Mouse (Mus musculus): ENCODE results near the gene Ppp1r27.
"Not testable (repeated sequence)": the region's sequence is repeated elsewhere in the genome, so short reads cannot be mapped to it uniquely, and the experiment has no call there.

The Ppp1r27 gene

DNA sequence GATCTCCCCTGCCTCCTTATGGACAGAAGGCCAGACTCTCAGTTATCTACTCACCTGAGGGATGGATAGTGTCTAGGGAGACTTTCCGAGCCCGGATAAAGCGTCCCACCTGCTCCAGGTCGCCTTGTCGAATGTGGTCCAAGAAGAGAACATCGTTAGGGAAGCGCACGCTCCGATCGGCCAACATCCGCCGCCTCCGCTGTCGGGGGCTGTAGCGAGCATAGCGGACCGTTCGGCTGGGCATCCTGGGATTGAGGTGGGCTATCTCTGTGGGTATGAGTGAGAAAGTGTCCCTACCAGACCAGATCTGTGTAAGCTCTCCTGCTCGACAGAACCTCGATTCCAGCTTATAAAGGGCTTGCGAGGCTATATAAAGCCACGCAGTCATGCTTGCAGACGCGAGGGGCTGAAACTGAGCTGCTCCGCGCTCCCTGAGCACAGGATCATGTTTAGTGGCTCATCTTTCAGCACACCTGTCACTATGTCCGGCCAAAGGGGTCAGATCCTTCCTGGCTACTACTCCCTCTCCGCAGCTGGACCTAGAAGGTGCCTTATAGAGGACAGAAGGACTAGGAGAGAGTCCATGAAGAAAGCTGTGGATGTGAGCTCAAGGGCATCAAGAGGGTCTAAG lies at the start of gene Ppp1r27:
Ppp1r27 (minus strand) TSS at position 323 of the 631 bp plus-strand sequence.
- peak; percentile 88 for DNase-seq

GRCm38 (mm10) chr11:120600716-120601115 lies 49.8 kb upstream of the Ppp1r27 start:
- no peak for DNase-seq

DNA sequence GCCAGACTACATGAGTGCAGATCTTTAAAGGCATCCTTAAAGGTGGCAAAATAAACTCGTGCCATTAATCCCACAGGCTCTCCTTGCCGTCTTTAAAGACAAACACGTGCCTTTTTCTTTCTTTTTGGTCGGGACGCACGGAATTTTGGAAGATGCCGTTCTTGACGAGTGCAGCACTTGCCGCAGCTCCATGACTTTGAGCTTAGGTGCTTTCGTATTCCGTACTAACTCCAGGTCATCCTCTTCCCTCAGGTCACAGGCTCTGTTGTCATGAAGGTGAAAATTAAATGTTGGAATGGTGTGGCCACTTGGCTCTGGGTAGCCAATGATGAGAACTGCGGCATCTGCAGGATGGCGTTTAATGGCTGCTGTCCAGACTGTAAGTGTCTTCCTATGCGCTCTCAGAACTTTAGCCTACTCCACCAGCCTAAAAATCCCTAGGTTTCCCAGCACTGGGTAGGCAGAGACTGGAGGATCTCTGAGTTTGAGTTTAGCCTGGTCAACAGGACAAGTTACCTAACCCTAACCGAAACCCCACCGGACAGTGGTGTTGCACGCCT lies 48.1 kb upstream of the Ppp1r27 start:
- DNase-seq, result peak; percentile 86

DNA sequence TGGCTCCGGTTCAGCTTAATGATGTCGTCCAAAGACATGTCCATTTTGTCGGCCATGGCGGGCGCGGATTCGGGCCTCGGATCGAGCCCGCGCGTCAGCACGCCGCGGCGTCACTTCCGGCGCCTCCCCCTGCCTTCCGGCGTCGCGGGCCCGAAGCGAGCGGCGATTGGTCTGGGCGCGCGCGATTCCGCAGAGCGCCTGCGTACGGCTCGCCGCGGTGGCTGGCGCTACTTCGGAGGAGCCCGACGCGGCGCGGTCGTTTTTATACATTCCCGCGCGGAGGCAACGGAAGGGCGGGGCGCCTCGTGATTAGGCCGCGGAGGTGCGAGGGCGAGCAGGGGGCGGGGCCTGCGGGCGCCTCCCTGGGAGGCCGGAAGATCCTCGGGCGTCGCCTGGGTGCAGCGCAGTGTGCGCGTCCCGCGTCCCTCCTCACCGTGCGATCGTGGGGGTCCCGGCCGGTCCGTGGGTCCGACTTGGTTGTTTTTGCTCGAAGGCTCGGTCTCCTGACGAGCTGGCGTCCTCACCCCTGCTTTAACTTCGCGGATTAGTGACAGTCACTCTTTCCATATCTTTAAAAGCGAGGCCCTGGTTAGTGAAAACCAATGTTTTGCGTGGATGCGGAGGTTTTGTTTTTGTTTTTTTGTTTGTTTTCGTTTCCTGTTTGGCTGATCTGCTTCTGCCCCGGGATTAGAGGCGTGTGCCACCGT lies 47.5 kb upstream of the Ppp1r27 start, which contains the start of the genes Alyref and Anapc11:
Alyref (minus strand) TSS at position 83 of the 707 bp plus-strand sequence.
Anapc11 (plus strand) TSS at position 139 of the 707 bp plus-strand sequence.
- peak; percentile 99 for DNase-seq

DNA sequence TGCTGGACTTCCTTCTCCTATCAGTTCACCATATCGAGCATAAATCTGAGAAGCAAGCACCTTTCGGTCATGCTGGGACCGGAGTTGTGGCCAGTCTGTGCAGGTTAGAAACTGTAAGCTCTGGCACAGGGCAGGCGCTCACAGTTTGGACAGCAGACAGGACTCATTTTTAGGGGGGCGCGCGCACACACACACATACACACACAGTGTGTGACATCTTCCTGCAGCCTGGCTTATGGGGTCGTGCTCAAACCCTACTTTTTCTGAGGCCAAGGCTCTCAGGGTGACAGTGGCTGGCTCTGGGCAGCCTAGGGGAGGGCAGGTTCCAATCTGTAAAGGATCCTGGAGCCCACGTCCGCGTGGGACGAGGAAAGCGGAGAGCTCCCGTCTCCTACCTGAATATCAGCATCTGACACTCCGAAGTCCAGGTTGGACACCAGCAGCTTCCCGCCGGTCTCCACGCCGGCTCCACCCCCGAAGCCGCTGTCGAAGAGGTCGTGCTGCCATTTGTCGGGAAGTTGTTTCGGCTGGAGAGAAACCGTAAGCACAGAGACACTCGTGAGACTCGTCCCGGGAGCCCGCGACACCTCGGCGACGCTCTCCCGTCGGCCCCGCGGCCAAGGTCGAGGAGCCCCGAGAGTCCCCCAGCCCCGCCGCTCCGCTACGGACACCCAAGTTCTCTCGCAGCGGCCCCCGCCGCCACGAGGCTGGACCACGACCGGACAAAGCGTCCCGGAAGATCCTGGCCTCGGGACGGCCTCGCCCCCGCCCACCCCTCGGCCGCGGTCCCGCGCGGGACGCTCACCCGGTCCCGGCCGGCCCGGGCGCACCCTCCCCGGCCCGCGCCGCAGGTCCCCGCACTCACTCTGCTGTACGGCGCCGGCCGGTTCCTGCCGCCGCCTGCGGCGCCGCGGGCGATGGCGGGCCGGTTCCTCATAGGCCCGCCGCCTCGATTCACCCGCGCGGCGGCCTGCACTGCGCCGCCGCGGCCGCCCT lies 46.6 kb upstream of the Ppp1r27 start:
- DNase-seq, result peak; percentile 93

DNA sequence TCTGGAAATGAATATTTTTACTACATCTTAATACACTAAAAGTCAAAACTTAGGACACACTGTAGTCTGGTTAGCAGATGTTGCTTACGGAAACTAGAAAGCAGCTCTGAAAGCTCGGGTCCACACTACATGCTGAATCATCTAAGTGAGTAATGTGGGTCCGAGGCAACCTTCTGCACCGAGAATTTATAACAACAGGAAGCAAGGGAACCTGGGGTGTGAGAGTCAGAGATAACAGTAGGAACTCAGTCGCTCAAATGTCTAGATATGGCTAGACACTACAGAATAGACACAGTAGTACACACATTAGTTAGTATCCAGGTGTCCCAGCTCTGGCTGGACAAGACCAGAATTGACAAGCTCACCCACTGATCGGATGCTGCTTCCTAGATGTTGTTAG lies 37.6 kb upstream of the Ppp1r27 start:
- DNase-seq, result no peak

DNA sequence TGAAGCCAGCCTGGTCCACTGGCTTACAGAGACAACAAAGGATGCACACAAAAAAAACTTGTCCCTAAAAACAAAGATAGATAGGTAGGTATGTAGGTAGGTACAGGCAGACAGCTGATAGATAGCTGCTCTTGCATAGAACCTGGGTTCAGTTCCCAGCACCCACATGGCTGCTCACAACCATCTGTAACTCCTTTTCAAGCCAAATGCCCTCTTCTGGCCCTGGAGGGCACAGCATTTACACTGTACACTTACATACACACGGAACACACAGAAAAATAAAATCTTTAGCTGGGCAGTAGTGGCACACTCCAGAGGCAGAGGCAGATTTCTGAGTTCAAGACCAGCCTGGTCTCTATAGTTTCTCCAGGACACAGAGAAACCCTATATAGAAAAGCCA lies 33.0 kb upstream of the Ppp1r27 start:
- no peak for DNase-seq

DNA sequence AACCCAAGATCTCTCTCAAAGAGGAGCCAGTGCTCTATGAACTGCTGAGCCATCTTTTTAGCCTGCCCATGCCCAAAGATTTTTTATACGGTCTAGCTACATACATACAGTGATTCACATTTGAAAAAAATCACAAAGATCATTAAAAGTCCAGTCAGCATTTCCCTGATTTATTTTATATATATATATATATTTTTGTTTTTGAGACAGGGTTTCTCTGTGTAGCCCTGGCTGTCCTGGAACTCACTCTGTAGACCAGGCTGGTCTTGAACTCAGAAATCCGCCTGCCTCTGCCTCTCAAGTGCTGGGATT lies 32.0 kb upstream of the Ppp1r27 start:
- DNase-seq, result not testable (repeated sequence)

GRCm38 (mm10) chr11:120582268-120582981 lies 31.5 kb upstream of the Ppp1r27 start:
- DNase-seq, result peak; percentile 89

DNA sequence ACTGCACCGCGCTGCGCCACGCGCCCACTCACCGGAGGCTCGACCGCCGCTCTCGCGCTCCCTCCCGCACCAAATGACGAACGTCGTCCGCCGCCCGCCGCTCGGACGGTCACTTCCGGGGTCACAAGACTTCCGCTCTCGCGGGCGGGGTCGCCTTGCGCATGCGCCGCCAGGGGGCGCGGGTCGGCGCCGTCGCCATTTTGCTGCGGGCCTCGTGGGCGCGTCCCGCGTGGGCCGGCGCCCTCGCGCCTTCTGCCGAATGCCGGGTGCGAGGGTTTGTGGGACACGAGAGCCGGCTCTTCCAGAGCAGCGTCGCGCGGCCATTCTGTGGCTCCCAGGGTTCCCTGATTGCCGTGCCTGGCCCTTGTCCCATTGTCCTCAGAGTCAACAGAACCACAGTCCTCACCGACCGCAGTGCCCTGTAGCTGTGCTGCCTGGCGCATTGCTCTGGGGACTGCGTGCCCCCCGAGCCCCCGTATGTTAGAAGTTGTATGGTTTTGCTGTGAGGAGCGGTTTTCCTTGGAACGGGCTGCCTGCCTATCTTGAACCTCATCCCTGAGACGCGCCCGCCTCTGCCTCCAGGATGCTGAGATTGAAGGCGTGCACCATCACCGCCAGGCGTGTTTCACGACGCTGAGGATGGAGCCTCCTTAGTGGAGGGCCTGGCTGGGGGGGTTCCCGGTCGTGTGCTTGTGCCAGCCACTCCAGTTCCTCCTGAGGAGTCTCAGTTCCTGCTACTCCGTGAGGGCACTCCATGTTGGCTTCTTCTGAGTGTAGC lies 30.7 kb upstream of the Ppp1r27 start, which contains the start of gene Arhgdia:
Arhgdia (minus strand) TSS at position 135 of the 778 bp plus-strand sequence.
- peak; percentile 99 for DNase-seq

DNA sequence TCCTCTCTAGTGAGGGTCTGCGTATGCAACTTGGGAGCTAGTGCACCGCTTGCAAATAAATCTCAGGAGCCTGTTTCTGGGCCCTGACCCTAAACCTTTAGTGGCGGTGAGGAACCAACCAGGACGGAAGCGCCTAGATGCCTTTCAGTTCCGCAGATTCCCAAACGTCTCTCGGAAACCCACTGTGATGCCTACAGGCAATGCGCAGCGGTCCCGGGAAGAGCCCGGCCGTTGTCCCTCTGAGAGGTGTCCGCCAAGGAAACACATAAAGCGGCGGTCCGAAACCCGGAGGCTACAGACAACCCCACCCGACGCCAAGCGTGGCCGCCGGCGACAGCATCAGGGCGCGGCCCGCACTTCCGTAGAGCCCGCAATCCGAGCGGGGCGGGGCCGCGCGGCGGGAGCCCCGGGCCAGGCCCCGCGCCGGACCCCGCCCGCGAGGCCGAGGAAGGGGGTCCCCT lies 30.0 kb upstream of the Ppp1r27 start:
- peak; percentile 96 for DNase-seq

GRCm38 (mm10) chr11:120580190-120580589 lies 29.3 kb upstream of the Ppp1r27 start:
- DNase-seq, result peak; percentile 96

DNA sequence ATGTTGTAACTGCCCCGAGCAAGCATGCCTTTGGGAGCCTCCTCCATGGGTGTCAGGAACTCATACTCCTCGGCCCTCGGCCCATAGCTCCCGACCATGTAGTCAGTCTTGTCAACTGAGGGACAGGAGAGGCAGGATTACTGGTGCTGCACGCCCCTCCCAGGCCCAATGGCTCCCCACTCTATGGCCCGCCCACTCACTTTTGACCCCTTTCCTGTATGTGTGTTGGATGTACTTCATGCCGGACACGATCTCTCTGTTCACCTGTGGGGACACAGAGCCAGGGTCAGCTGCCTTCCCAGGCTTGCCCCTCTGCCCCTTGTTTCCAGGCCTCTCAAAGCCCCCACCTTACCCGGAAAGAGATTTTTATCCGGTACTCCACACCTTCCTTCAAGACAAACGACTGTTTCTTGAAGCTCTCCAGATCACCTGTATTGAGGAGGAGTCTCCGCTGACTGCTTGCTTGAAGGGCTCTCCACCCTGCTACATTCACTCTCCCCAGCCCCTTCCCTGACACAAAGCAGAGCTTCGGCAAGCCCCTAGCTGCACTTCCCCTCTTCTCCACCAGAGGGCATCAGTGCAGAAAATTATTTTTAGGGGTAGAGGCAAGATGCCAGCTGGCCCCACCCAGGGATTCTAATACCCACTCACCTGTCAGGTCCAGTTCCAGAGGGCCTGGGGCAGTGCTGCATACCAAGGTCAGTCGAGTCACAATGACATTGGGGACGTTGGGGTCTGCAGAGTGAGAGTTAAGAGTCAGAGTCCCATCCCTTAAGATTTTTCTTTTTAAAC lies 28.6 kb upstream of the Ppp1r27 start:
- peak; percentile 96 for DNase-seq

DNA sequence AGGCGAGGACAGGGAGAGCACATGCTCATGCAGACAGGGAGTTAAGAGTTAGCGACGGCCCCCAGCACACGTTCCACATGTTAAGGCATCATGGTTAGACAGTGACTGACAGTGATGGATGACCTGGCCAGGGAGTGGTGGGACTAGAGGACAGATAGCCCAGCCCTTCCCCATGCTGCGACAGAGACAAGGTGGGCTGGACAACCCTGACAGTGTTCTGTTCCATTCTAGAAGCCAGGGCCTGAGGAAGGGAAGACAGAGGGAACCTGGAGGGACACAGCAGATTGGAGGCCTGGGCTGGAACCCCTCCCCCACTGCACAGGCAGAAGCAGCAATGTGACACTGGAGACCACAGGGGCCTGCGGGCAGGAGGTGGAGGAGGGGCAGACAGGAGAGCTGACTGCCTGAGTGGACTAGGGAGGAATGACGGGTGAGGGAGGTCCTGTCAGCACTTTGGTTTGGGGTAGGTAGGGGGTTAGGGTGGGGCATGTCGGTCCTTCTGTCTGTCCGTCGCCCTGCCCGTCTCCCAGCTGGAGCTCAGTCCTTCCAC lies 27.8 kb upstream of the Ppp1r27 start:
- peak; percentile 94 for DNase-seq

DNA sequence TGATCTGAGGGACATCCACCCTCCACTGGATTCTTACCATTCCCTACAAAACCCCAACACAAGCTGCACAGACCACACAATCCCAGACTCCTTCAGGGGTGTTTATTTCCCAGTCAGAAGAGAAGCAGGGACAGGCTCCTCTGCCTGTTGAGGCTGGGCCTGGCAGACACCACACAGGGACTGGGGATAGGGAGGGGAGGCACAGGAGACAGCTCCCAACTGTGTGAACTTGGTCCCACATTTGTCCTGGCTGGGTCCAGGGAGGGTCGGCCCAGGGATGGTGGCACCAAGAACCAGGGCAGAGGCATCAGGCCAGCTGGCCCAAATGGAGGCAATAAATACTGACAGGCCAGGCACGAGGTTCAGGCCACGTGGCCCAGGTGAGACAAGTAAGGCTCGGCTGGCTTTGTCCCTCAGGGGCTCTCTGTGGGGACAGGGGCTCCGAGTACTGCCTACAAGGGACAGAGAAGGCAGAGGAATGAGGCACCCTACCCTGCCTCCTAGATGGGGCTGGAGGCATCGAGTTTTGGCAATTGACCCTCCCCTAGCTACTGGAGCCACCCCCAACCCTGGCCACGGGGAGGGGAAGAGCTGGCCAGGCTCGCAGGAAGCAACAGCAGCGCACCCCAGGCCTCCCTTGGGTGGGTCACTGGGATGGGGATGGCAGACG lies 27.2 kb upstream of the Ppp1r27 start:
- peak; percentile 93 for DNase-seq

- DNase-seq, result peak; percentile 92
Observed at GRCm38 (mm10) chr11:120577211-120578023, 26.5 kb upstream of the Ppp1r27 start.

DNA sequence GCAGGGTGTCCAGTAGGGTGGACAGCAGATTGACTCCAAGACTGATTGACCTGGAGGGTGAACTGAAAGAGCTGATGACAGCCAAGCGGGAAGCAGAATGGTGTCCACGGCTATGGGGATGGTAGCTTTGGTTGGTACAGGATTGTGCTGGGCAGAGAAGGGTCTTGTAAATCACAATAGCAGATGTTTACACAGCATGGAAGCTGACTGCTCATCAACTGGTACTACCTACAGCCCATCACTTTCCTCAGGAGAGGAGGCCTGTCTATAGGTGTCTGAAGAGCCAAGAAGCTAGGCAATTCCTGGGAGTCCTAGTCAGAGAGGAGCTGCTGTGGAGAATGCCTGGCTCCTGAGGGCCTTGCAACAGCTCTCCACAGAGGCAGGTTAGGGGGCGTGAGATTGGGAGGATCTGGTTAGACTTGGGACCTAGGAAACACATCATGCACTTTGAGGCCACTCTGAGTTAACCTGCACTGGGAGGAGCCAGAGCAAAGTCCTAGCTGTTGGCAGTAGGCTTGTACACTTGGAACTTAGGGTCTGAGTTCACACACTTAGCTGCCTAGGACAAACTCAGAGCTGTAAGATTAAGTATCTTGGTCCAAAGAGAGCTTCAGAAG lies 25.5 kb upstream of the Ppp1r27 start:
- peak; percentile 87 for DNase-seq

GRCm38 (mm10) chr11:120575940-120576339 lies 25.0 kb upstream of the Ppp1r27 start:
- no peak for DNase-seq
